Mouse (Mus musculus) neutrophil, adult 83 days (primary cell): ENCODE data around the gene Tex38. TPM values are rescaled to one million over a fixed set of nuclear protein-coding genes. Genes with fewer than 3 reads are reported as not detected.

Experiments used
- total RNA-seq, 2 experiments: library from RNA; stranded (reverse); gene quantifications; one replicate each; pipeline ENCODE4 v1.2.4; 2023

The Tex38 gene
- total RNA-seq, result not detected

DNA sequence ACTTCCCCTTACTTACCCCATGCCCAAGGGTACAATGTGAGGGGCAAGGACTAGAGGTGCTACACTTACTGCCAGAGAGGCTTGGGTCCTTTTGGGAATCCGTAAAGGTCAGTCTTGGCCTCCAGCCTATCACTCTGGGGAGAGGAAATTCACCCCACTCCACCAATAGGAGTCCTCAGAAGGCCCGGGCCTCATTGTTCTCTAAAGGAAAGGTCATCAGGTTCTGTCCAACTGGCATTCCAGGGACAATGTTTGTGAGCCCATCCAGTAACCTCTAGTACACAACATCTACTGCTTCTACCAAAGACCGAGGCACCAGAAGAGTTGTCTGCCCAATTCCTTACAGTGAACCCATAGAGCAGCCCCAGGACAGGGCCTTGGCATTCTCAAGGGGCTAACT lies at the start of gene Tex38:
Tex38 (minus strand) TSS at position 101 of the 400 bp plus-strand sequence.

DNA sequence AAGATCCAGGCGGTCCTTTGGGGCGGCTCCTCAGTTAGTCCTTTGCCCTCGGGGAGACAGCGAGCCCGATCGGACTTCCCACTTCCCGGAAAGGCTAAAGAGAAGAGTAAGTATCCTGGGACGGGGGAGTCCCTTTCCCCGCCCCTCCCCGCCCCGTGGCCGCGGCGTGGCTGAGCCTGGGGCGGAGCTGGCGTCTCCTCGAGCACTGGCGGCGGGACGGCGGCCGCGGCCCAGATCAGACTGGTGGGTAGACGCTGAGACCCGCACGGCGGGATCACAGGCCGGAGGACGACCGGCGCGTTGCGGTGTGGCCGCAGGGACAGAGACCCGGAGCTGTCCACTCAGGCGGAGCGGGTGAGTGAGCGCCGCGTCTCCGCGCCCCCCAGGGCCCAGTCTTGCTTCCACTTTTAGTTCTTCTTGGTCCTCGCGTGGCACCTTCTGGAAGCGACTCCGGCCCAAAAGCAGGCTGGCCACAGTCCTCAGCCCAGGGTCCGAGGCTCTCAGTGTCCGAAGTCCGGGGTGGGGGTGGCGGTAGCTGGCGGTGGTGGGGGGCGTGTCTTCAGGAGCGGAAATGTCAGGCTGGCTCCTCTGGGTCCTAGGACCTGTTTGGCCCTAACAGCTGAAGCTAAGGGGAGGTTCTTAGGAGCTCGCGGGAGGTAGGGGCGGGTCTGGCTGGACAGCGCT lies 47.2 kb upstream of the Tex38 start, which contains the start of gene Mob3c:
Mob3c (plus strand) TSS at position 205 of the 684 bp plus-strand sequence.

DNA sequence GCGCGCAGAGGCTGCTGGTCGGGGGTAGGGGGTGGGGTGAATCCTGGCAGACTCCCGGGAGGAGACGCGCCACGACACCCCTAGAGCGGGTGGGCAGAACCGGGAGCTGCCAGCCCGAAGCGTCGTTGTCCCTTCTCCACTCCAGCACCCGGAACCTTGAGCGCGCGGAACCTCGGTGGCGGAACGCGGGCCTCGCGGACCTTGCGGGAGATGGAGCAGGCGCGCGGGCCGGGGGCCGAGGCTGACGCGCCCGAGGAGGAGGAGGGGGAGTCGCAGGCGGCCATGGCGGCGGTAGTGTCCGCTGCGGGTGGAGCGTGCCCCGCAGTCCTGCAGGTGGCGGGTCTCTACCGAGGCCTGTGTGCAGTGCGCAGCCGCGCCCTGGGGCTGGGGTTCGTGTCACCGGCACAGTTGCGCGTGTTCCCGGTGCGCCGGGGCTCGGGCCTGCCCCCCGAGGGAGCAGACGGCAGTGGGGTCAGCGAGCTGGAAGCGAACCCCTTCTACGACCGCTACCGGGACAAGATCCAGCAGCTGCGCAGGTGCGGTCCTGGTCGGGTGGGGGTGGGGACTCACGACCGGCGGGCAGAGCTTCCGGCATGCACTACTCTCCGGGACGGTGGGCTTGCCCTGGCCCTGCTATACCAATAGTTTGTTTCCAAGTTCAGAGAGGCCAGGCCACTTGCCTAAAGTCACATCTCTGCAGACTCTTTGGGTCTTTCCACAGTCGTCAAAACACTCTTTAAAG lies 4.1 kb upstream of the Tex38 start, which contains the start of gene Atpaf1:
Atpaf1 (plus strand) TSS at position 44 of the 742 bp plus-strand sequence.

DNA sequence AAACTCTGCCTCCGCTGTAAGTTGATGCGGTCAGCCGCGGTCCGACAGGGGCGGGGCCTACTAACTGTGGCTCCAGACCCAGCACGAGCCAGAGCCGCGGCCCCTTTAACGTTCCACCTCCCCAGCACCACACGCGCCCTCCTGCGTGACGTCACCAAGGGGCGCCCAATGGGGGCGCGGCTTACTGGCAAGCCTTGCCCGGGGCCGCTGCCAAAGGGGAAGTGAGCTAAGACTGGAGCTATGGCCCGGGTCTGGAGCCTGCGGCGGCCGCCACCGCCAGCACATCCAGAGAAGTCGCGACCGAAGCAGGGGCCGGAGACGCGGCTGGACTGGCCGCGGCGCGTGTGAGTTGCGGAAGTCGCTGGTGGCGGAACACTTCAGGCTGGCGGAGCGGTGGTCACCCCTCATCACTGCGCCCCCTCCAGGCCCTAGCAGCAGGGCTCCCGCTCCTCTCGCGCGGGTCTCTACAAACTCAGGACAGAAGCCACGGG lies 43.2 kb downstream of the Tex38 start, which contains the start of gene Efcab14:
Efcab14 (plus strand) TSS at position 194 of the 491 bp plus-strand sequence.

Other genes with a start within 250 kb of the Tex38 start
- not detected for gene Cyp4a31, start 217.4 kb downstream of the Tex38 start, total RNA-seq
- gene Cyp4a32, start 180.0 kb downstream of the Tex38 start, total RNA-seq, result not detected
- gene Cyp4b1, start 133.3 kb downstream of the Tex38 start, total RNA-seq, result not detected
- gene Efcab14, start 43.3 kb downstream of the Tex38 start, total RNA-seq, result 10 to 100 TPM; 32.5 to 34.8 TPM
- gene Atpaf1, start 3.8 kb upstream of the Tex38 start, total RNA-seq, result 1 to 10 TPM; 7.1 to 7.6 TPM
- gene Mob3c, start 47.1 kb upstream of the Tex38 start, total RNA-seq, result 10 to 100 TPM; 13.0 to 16.5 TPM
- 100 to 1,000 TPM; 120 to 126 TPM for gene Mknk1, start 58.2 kb upstream of the Tex38 start, total RNA-seq
- under 1 TPM in 1 of 2 experiments, not detected in 1; 0.29 TPM for gene Kncn, start 103.4 kb upstream of the Tex38 start, total RNA-seq
- gene 6430628N08Rik, start 109.6 kb upstream of the Tex38 start, total RNA-seq, result not detected
- gene Dmbx1, start 158.9 kb upstream of the Tex38 start, total RNA-seq, result not detected
- 1 to 10 TPM in 1 of 2 experiments, under 1 TPM in 1; 0.97 to 1.1 TPM for gene Faah, start 236.9 kb upstream of the Tex38 start, total RNA-seq